Mouse (Mus musculus): ENCODE data around the gene Drap1.

GRCm38 (mm10) chr19:5422267-5422666, 2.5 kb downstream of the Drap1 start:
- no peak for TF ChIP-seq CTCF (IDR thresholded peaks at IDR 0.05; ENCODE audit: insufficient read depth, low read depth, low read length)
- no peak for TF ChIP-seq POLR2A (IDR thresholded peaks at IDR 0.05; ENCODE audit: insufficient read depth, low read depth, low read length)

All from olfactory bulb, adult 2 months (tissue).